Mouse (Mus musculus) left cerebral cortex, adult 2 months (tissue): Measurements from ENCODE around the gene H2-Q1. TPM values are rescaled to one million over a fixed set of nuclear protein-coding genes. Genes with fewer than 3 reads are reported as not detected.

ENCODE experiments used
- DNase-seq, 2 experiments: peaks; one replicate each; pipeline ENCODE4 v3.0.0; 2021 to 2022; ENCODE audit warnings: low spot score in 2 of 2, mixed read lengths in 1 of 2; ENCODE audit errors: extremely low spot score in 1 of 2
- H3K27ac ChIP-seq: fragments of 200-600 bp; 2 replicates; pipeline ENCODE4 v1.8.1; 2022
- H3K4me3 ChIP-seq: fragments of 200-600 bp; 2 replicates; pipeline ENCODE4 v1.8.1; 2022
- CTCF ChIP-seq: fragments of 200-600 bp; IDR thresholded peaks from 2 replicates; pipeline ENCODE4 v1.8.1; 2022; ENCODE audit warnings: antibody characterized with exemption, mild to moderate bottlenecking, moderate library complexity
- intact Hi-C: fragments of 180-260 bp; cut with DNase I; formaldehyde crosslinking; loops from one replicate; pipeline ENCODE4 v1.15.1; 2025
- total RNA-seq, 2 experiments: library from RNA; stranded (reverse); gene quantifications; 2 replicates each; pipeline ENCODE4 v1.2.3; 2021

The H2-Q1 gene
- total RNA-seq, 2 experiments from 2014 or later: 0.79 TPM; not detected in 1

DNA sequence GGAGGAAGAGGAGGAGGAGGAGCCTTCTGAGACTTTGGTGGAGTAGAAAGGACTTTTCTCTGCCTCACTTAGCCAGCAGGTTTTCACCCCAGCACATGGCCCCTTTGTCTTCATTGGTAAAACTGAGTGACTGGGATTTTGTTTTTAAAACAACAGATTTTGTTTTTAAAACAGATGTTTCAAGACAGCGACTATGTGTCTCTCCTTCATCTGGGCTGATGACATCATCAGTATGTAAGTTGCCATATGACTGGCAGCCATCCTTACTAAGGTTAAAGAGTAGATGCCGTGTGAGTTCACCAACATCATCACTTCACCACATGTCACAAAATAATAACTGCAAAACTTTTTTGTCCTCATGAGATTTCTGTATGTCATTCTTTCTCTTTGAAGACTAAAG, 33.9 kb downstream of the H2-Q1 start:
- no peak overlapping the region for H3K27ac ChIP-seq
- TF ChIP-seq CTCF: no peak
- intact Hi-C loops: loop anchor here (1.0 kb wide), 1 partner anchor 42 kb away; no protein-coding TSS in a partner anchor
- H3K4me3 ChIP-seq: no peak overlapping the region
- DNase-seq: no peak

DNA sequence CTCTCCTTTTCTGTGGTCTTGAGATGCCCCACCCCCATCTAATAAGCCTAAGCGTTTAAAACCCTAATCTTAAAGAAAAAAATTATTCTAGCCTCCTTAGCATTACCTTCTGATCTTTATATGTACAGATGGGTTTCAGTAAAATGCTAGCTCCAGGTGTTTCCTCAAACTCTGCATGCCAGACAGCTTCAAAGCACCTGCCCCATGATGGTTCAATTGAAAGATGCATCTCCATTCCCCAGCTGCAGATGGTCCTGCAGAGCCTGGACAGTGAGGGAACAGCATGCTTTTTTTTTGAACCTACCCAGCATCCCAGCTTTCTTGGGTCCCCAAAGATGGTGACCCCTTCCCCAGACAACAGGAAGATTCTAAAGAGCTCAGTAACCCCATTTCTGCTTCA, 36.9 kb downstream of the H2-Q1 start:
- intact Hi-C loops: no loop called here
- Histone ChIP-seq H3K4me3 (no peak overlapping the region), H3K27ac (no peak overlapping the region)
- no peak for TF ChIP-seq CTCF
- DNase-seq: no peak

DNA sequence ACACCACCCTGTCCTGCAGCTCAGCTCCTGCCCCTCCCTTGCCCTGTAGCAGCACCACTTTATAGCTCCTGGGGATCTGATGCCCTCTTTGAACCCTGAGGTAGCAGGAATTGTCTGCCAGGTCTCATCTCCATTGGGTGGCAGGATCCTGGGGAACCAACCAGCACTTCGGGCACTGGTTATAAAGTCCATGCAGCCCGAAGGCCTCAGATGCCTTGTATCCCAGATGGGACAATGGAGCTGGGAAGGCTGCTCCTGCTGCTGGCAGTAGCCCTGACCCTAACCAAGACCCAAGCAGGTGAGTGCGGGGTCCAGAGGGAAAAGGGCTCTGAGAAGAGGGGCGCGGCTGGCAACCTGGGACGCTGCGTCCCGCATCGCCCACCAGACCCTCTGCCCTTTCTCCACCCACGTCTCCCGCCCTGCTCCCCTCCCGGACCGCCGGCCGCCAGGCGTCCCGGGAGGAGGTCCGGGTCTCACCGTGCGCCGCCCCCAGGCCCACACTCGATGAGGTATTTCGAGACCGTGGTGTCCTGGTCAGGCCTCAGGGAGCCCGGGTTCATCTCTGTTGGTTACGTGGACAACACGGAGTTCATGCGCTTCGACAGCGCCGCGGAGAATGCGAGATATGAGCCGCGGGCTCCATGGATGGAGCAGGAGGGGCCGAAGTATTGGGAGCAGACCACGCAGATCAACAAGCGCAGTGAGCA, 38.7 kb downstream of the H2-Q1 start:
- DNase-seq: no peak
- no peak for TF ChIP-seq CTCF
- Histone ChIP-seq H3K27ac (no peak overlapping the region), H3K4me3 (0 out of 2 replicates have a peak overlapping the region, but pooled peaks have one; percentile 9)
- intact Hi-C loops: no loop called here

DNA sequence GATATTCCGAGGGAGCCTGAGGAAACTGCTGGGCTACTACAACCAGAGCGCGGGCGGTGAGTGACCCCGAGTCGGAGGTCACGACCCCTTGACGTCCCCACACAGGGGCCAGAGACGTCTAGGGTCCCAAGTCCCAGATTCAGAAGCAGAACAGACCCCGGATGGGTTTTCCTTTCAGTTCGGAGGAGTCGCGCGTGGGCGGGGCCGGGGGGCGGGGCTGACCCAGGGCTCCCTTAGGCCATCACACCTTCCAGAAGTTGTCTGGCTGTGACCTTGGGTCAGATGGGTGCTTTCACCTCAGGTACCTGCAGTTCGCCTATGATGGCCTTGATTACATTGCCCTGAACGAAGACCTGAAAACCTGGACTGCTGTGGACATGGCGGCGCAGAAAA, 39.3 kb downstream of the H2-Q1 start:
- DNase-seq: no peak
- 0 out of 2 replicates have a peak overlapping the region, but pooled peaks have one; percentile 9 for H3K4me3 ChIP-seq
- no peak overlapping the region for H3K27ac ChIP-seq
- intact Hi-C loops: no loop called here
- TF ChIP-seq CTCF: no peak

Other genes starting within 250 kb of the H2-Q1 start
- 1 to 10 TPM; 2.1 to 3.6 TPM for gene Ly6g6e, start 243.5 kb upstream of the H2-Q1 start, total RNA-seq
- gene Ly6g6d, start 242.3 kb upstream of the H2-Q1 start, total RNA-seq: 1 to 10 TPM in 1 of 2 experiments, under 1 TPM in 1; 0.70 to 1.1 TPM
- under 1 TPM in 1 of 2 experiments, not detected in 1; 0.29 TPM for gene Ly6g6f, start 234.8 kb upstream of the H2-Q1 start, total RNA-seq
- 100 to 1,000 TPM; 109 to 117 TPM for gene Abhd16a, start 231.1 kb upstream of the H2-Q1 start, total RNA-seq
- gene Ly6g5c, start 212.1 kb upstream of the H2-Q1 start, total RNA-seq: not detected
- gene Ly6g5b, start 205.0 kb upstream of the H2-Q1 start, total RNA-seq: under 1 TPM; 0.79 TPM
- gene Gpank1, start 198.9 kb upstream of the H2-Q1 start, total RNA-seq: 10 to 100 TPM; 14.8 to 15.0 TPM
- 100 to 1,000 TPM; 177 to 187 TPM for gene Csnk2b, start 198.4 kb upstream of the H2-Q1 start, total RNA-seq
- 10 to 100 TPM; 27.0 to 28.5 TPM for gene D17H6S53E, start 194.0 kb upstream of the H2-Q1 start, total RNA-seq
- gene Apom, start 188.4 kb upstream of the H2-Q1 start, total RNA-seq: not detected
- gene Bag6, start 185.2 kb upstream of the H2-Q1 start, total RNA-seq: 100 to 1,000 TPM; 304 to 307 TPM
- 100 to 1,000 TPM; 285 to 321 TPM for gene Prrc2a, start 155.5 kb upstream of the H2-Q1 start, total RNA-seq
- gene Aif1, start 144.3 kb upstream of the H2-Q1 start, total RNA-seq: 10 to 100 TPM in 1 of 2 experiments, 1 to 10 TPM in 1; 8.0 to 14.4 TPM
- gene Lst1, start 132.0 kb upstream of the H2-Q1 start, total RNA-seq: 1 to 10 TPM; 6.4 to 7.4 TPM
- under 1 TPM; 0.79 to 0.86 TPM for gene Ltb, start 126.0 kb upstream of the H2-Q1 start, total RNA-seq
- not detected for gene Tnf, start 118.4 kb upstream of the H2-Q1 start, total RNA-seq
- under 1 TPM; 0.41 to 0.65 TPM for gene Lta, start 115.1 kb upstream of the H2-Q1 start, total RNA-seq
- not detected for gene Gm16181, start 99.6 kb upstream of the H2-Q1 start, total RNA-seq
- 100 to 1,000 TPM; 549 to 569 TPM for gene Atp6v1g2, start 86.7 kb upstream of the H2-Q1 start, total RNA-seq
- 10 to 100 TPM; 13.0 to 16.1 TPM for gene Nfkbil1, start 84.6 kb upstream of the H2-Q1 start, total RNA-seq
- gene Ddx39b, start 78.7 kb upstream of the H2-Q1 start, total RNA-seq: 100 to 1,000 TPM; 215 TPM
- 10 to 100 TPM; 20.3 to 25.3 TPM for gene H2-D1, start 57.7 kb upstream of the H2-Q1 start, total RNA-seq
- 1 to 10 TPM in 1 of 2 experiments, under 1 TPM in 1; 0.54 to 1.1 TPM for gene H2-Q2, start 21.8 kb downstream of the H2-Q1 start, total RNA-seq
- 1 to 10 TPM; 2.2 to 3.1 TPM for gene H2-Q4, start 59.2 kb downstream of the H2-Q1 start, total RNA-seq
- under 1 TPM in 1 of 2 experiments, not detected in 1; 0.59 TPM for gene H2-Q6, start 104.4 kb downstream of the H2-Q1 start, total RNA-seq
- gene H2-Q7, start 118.8 kb downstream of the H2-Q1 start, total RNA-seq: under 1 TPM; 0.47 to 0.57 TPM
- under 1 TPM; 0.43 to 0.75 TPM for gene H2-Q10, start 149.7 kb downstream of the H2-Q1 start, total RNA-seq
- under 1 TPM in 1 of 2 experiments, not detected in 1; 0.25 TPM for gene Pou5f1, start 185.6 kb downstream of the H2-Q1 start, total RNA-seq
- gene Tcf19, start 196.4 kb downstream of the H2-Q1 start, total RNA-seq: 10 to 100 TPM; 10.7 to 11.4 TPM
- gene Cchcr1, start 196.7 kb downstream of the H2-Q1 start, total RNA-seq: 10 to 100 TPM; 14.5 to 17.1 TPM
- gene Psors1c2, start 212.8 kb downstream of the H2-Q1 start, total RNA-seq: 1 to 10 TPM; 1.3 TPM
- 1 to 10 TPM in 1 of 2 experiments, under 1 TPM in 1; 0.87 to 1.5 TPM for gene Cdsn, start 231.7 kb downstream of the H2-Q1 start, total RNA-seq
- not detected for gene 2300002M23Rik, start 247.0 kb downstream of the H2-Q1 start, total RNA-seq